Comparison of ENCODE assay signal across 11 mouse cellular contexts in the genomic region with DNA sequence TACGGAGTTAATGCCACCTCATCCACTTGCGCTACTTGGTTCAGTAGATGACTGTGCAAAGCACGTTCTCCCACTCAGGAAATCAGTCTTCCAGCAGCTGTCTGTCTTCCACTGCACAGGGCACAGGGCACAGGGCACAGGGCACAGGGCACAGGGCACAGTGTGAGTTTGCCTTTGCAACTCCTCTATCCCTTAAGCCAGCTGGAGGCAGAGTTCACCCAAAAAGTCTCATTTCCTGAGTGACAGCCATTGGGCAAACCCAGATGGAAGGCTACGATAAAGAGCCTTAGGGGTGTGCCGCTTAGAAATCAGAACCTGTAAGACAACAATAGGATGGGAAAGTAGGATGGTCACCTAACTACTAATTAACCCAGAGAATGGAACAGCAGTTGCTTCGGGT.
A peak's percentile ranks its signal among the peaks of the same experiment; 100 is the strongest.
DNase-seq lines count a peak whose midpoint lies in the region; ATAC-seq lines count a peak whose summit lies in the region.
"Had no signal": no experiment of that assay in that cellular context is flagged by ENCODE, and none has a peak within 500 bp of the region (broad histone marks: within the 10 kb centered on the region; RNA-seq: fewer than 3 reads in every experiment).

No protein-coding gene starts in this region.

- no peak overlapping the region for H3K9ac ChIP-seq in kidney, embryonic 14.5 days (ENCODE audit: low read depth, low read length)
- no peak overlapping the region for H3K9ac ChIP-seq in limb, embryonic 11.5 days (ENCODE audit: low read length)
- H3K9ac ChIP-seq: embryonic facial prominence, embryonic 12.5 days; heart, embryonic 13.5 days had no signal

- no peaks in the 10 kb centered on the region for H3K4me1 ChIP-seq in kidney, embryonic 14.5 days (ENCODE audit: control insufficient read depth, insufficient read depth, low read length)
- peaks cover 17% of the 10 kb centered on the region for H3K4me1 ChIP-seq in embryonic facial prominence, embryonic 10.5 days
- no peaks in the 10 kb centered on the region for H3K4me1 ChIP-seq in limb, embryonic 11.5 days (ENCODE audit: control insufficient read depth, insufficient read depth, low read length)

- H3K4me2 ChIP-seq in kidney, embryonic 14.5 days (replicated peaks; ENCODE audit: low read depth, low read length): no peak overlapping the region
- H3K4me2 ChIP-seq in limb, embryonic 11.5 days (ENCODE audit: low read depth, severe bottlenecking): no peak overlapping the region
- H3K4me2 ChIP-seq: embryonic facial prominence, embryonic 12.5 days; heart, embryonic 13.5 days had no signal

- H3K4me3 ChIP-seq in kidney, embryonic 14.5 days (ENCODE audit: low read length): no peak overlapping the region
- H3K4me3 ChIP-seq in embryonic facial prominence, embryonic 10.5 days: no peak overlapping the region
- no peak overlapping the region for H3K4me3 ChIP-seq in limb, embryonic 11.5 days (ENCODE audit: low read depth, low read length)
- H3K4me3 ChIP-seq: embryonic facial prominence, embryonic 12.5 days; heart, embryonic 13.5 days had no signal

- no peaks in the 10 kb centered on the region for H3K27me3 ChIP-seq in kidney, embryonic 14.5 days (ENCODE audit: control insufficient read depth, insufficient read depth, low read length)
- no peaks in the 10 kb centered on the region for H3K27me3 ChIP-seq in embryonic facial prominence, embryonic 10.5 days (replicated peaks; ENCODE audit: low read depth, poor library complexity, severe bottlenecking)
- H3K27me3 ChIP-seq in limb, embryonic 11.5 days (ENCODE audit: control insufficient read depth, insufficient read depth, low read length): no peaks in the 10 kb centered on the region
- H3K27me3 ChIP-seq: CH12.LX; embryonic facial prominence, embryonic 12.5 days; heart, embryonic 13.5 days had no signal

- ATAC-seq in kidney, embryonic 14.5 days (ENCODE audit: low FRiP score, low TSS enrichment): 0 out of 2 replicates have a peak, but pooled peaks have one; percentile 28
- peak; percentile 38 for ATAC-seq in granulocyte monocyte progenitor cell, adult 5-6 weeks (replicated peaks; ENCODE audit: poor library complexity, severe bottlenecking)
- 0 out of 2 replicates have a peak, but pooled peaks have one; percentile 31 for ATAC-seq in limb, embryonic 11.5 days (ENCODE audit: insufficient number of reproducible peaks, low FRiP score, low TSS enrichment, low read depth)

- H3K36me3 ChIP-seq in kidney, embryonic 14.5 days (ENCODE audit: control insufficient read depth, insufficient read depth, low read length): no peaks in the 10 kb centered on the region
- H3K36me3 ChIP-seq in embryonic facial prominence, embryonic 10.5 days (replicated peaks): no peaks in the 10 kb centered on the region
- H3K36me3 ChIP-seq in limb, embryonic 11.5 days (ENCODE audit: control insufficient read depth, insufficient read depth, low read length): no peaks in the 10 kb centered on the region
- H3K36me3 ChIP-seq: embryonic facial prominence, embryonic 12.5 days; heart, embryonic 13.5 days had no signal

- H3K27ac ChIP-seq in kidney, embryonic 14.5 days (ENCODE audit: low read depth, low read length): no peak overlapping the region
- peak overlapping the region; percentile 30; the same call in 1 of the 2 replicates for H3K27ac ChIP-seq in embryonic facial prominence, embryonic 10.5 days (replicated peaks)
- H3K27ac ChIP-seq in limb, embryonic 11.5 days (replicated peaks; ENCODE audit: low read depth, low read length): no peak overlapping the region
- H3K27ac ChIP-seq: embryonic facial prominence, embryonic 12.5 days; heart, embryonic 13.5 days had no signal

- H3K9me3 ChIP-seq in kidney, embryonic 14.5 days (ENCODE audit: control insufficient read depth, low read length): no peaks in the 10 kb centered on the region
- H3K9me3 ChIP-seq in embryonic facial prominence, embryonic 10.5 days: no peaks in the 10 kb centered on the region
- H3K9me3 ChIP-seq in limb, embryonic 11.5 days (ENCODE audit: control insufficient read depth, low read length): no peaks in the 10 kb centered on the region
- H3K9me3 ChIP-seq: embryonic facial prominence, embryonic 12.5 days; heart, embryonic 13.5 days had no signal

- no peak for DNase-seq in kidney, adult 11 months
- DNase-seq in embryonic facial prominence, embryonic 10.5 days (ENCODE audit: low spot score): no peak
- DNase-seq in limb, embryonic 11.5 days (ENCODE audit: low spot score): no peak
- no peak for DNase-seq in left cerebral cortex, adult 8-10 months (ENCODE audit: low spot score in 2 of 2)
- no peak for DNase-seq in frontal cortex, postnatal 10 days (ENCODE audit: low spot score in 2 of 2)
- DNase-seq in heart, adult 18-20 months: no peak

- WGBS in kidney, embryonic 14.5 days: 60% methylated on average over 6 of the region's 6 CpGs
- WGBS in embryonic facial prominence, embryonic 10.5 days: 41% methylated on average over 6 of the region's 6 CpGs
- 71% methylated on average over 6 of the region's 6 CpGs for WGBS in limb, embryonic 11.5 days
